Mouse (Mus musculus): ENCODE data around the gene Zfp777. TPM values are rescaled to one million over a fixed set of nuclear protein-coding genes. Genes with fewer than 3 reads are reported as not detected.

The Zfp777 gene
- polyA plus RNA-seq, 1 experiment from 2014 or later = 9.3 TPM

Small RNA genes within 50 kb of the gene (microRNA-seq; reads per million reads assigned to microRNA genes)
- not detected for gene Gm24563

Other genes with a start within 250 kb of the Zfp777 start
- gene Pdia4, start 235.5 kb downstream of the Zfp777 start, polyA plus RNA-seq (2015; fragmentation: Nextera tagmentation; extraction: Ambion mirVana) = 171 and 175 TPM in 2 replicates
- 18.3 and 18.8 TPM in 2 replicates for gene Zfp786, start 218.0 kb downstream of the Zfp777 start, polyA plus RNA-seq (2015; fragmentation: Nextera tagmentation; extraction: Ambion mirVana)
- 17.9 and 19.0 TPM in 2 replicates for gene Zfp398, start 213.2 kb downstream of the Zfp777 start, polyA plus RNA-seq (2015; fragmentation: Nextera tagmentation; extraction: Ambion mirVana)
- gene Zfp282, start 171.7 kb downstream of the Zfp777 start, polyA plus RNA-seq (2015; fragmentation: Nextera tagmentation; extraction: Ambion mirVana) = 20.4 and 25.9 TPM in 2 replicates
- 21.0 and 22.2 TPM in 2 replicates for gene Zfp212, start 128.4 kb downstream of the Zfp777 start, polyA plus RNA-seq (2015; fragmentation: Nextera tagmentation; extraction: Ambion mirVana)
- gene Zfp956, start 95.5 kb downstream of the Zfp777 start, polyA plus RNA-seq (2015; fragmentation: Nextera tagmentation; extraction: Ambion mirVana) = 13.9 and 14.6 TPM in 2 replicates
- gene Zfp746, start 37.7 kb upstream of the Zfp777 start, polyA plus RNA-seq (2015; fragmentation: Nextera tagmentation; extraction: Ambion mirVana) = 17.0 and 21.5 TPM in 2 replicates

Data from midbrain, embryonic 13.5 days (tissue).